Mouse (Mus musculus) forebrain, postnatal 0 days (tissue): Measurements from ENCODE around the gene Sox6. TPM values are rescaled to one million over a fixed set of nuclear protein-coding genes. Genes with fewer than 3 reads are reported as not detected.

Experiments used
- ATAC-seq: fragments of 200-750 bp; cut with Nextera tagmentation; 2 replicates; pipeline ENCODE4 v1.8.0; 2017; ENCODE audit warnings: mild to moderate bottlenecking, moderate library complexity
- DNase-seq: peaks from one replicate; pipeline ENCODE4 v3.0.0-alpha.2; 2015
- H3K27ac ChIP-seq: fragments of 300-500 bp; sonication (generic); 2 replicates; pipeline ENCODE4 v1.5.1; 2014; ENCODE audit warnings: low read depth, mild to moderate bottlenecking, antibody characterized with exemption, low read length, moderate library complexity, mixed read lengths
- H3K27me3 ChIP-seq: fragments of 300-500 bp; sonication (generic); 2 replicates; pipeline ENCODE4 v1.6.1; 2014; ENCODE audit warnings: mild to moderate bottlenecking, low read length, mixed read lengths; ENCODE audit not compliant: insufficient read depth
- H3K36me3 ChIP-seq: fragments of 300-500 bp; sonication (generic); 2 replicates; pipeline ENCODE4 v1.6.1; 2014; ENCODE audit warnings: mild to moderate bottlenecking, moderate library complexity; ENCODE audit not compliant: insufficient read depth
- H3K4me1 ChIP-seq: fragments of 300-500 bp; sonication (generic); 2 replicates; pipeline ENCODE4 v1.6.1; 2014; ENCODE audit warnings: antibody characterized with exemption; ENCODE audit not compliant: insufficient read depth
- H3K4me2 ChIP-seq: fragments of 300-500 bp; sonication (generic); 2 replicates; pipeline ENCODE4 v1.6.1; 2014; ENCODE audit warnings: low read depth, mild to moderate bottlenecking, moderate library complexity
- H3K4me3 ChIP-seq: fragments of 300-500 bp; sonication (generic); 2 replicates; pipeline ENCODE4 v1.5.1; 2014; ENCODE audit warnings: low read depth, low read length, mixed read lengths
- H3K9ac ChIP-seq: fragments of 300-500 bp; sonication (generic); 2 replicates; pipeline ENCODE4 v1.6.1; 2014; ENCODE audit warnings: mild to moderate bottlenecking
- H3K9me3 ChIP-seq: fragments of 300-500 bp; sonication (generic); 2 replicates; pipeline ENCODE4 v1.6.1; 2016; ENCODE audit warnings: low read length
- CTCF ChIP-seq: sonication (generic); IDR thresholded peaks from 2 replicates; pipeline ENCODE4 v1.5.1; 2016; ENCODE audit warnings: antibody characterized with exemption, control low read depth, low read depth
- WGBS: fragments of 180-500 bp; shearing (Covaris S2); extraction: QIAGEN DNeasy Blood & Tissue Kit; methylation state at CpG from one replicate; pipeline ENCODE4 v1.1.7; 2014; 5-methylcytosine and 5-hydroxymethylcytosine counted together
- polyA plus RNA-seq: library from polyadenylated mRNA; unstranded; fragments of >200 nt; fragmentation: Nextera tagmentation; extraction: Ambion mirVana; gene quantifications from 2 replicates; pipeline ENCODE4 v1.2.1, GENCODE M21; 2015
- total RNA-seq: library from RNA; depleted of rRNA; stranded (reverse); fragments of >200 nt; gene quantifications from 2 replicates; pipeline ENCODE4 v1.2.3, GENCODE M21; 2014

The Sox6 gene
- total and polyA plus RNA-seq, 2 experiments from 2014 or later: 46.2 to 64.7 TPM

DNA sequence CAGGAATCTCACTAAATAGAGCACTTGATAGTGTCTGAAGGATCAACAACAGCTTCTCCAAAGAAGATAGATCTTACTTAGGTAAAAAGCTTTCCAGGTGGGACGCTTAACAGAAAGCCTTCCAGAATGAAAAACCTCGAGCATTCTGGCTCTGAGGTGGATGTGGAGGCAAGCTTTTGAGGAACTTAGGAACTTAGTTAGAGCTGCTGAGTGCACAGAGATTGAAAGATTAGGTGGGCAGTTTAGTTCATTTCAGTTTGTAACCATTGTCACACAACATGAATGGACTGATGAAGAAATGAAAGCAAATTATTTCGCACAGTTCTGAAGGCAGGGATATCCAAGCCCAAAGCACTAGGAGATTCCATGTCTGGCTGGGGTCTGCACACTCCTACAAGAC lies 481.9 kb downstream of the Sox6 start:
- DNase-seq (no peak), ATAC-seq (no peak)
- no peak overlapping the region for H3K4me2 ChIP-seq
- no peak overlapping the region for H3K4me3 ChIP-seq
- H3K36me3 ChIP-seq: no peaks in the 10 kb centered on the region
- H3K27me3 ChIP-seq: no peaks in the 10 kb centered on the region
- no peak overlapping the region for H3K27ac ChIP-seq
- 85% methylated on average over 3 of the region's 3 CpGs for WGBS
- no peaks in the 10 kb centered on the region for H3K4me1 ChIP-seq
- H3K9me3 ChIP-seq: no peaks in the 10 kb centered on the region
- no peak overlapping the region for H3K9ac ChIP-seq
- no peak for TF ChIP-seq CTCF

DNA sequence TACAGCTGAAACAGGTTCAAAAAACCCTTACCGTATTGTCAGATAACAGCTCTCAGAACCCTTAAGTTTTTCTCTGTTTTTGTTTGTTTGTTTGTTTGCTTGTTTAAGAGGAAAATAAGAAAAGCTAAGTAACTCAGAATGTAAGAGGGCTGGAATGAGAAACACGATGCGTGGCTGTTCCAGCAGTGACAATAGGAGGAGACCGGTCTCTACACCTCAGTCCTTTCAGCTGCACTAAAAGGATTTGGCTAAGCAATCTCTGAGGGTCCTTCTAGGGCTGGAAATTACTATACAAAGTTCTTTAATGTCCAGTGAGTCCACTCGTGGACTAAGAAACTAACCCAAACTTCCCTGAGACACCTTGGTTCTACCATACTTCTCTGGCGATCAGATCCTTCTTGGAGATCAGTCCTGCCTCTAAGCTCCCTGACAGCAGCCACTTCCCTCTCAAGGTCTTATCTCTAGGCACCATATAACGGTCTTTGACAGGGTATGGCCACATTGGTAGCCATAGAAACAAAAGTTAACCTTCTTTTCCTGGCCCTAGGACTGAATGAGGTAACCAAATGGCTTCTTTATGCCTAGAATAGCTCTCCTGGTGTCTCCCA lies 488.3 kb downstream of the Sox6 start:
- Histone ChIP-seq H3K4me2 (no peak overlapping the region), H3K27me3 (no peaks in the 10 kb centered on the region), H3K27ac (no peak overlapping the region), H3K4me1 (no peaks in the 10 kb centered on the region), H3K36me3 (no peaks in the 10 kb centered on the region), H3K9ac (no peak overlapping the region), H3K4me3 (no peak overlapping the region), H3K9me3 (no peaks in the 10 kb centered on the region)
- WGBS: 76% methylated on average over 7 of the region's 7 CpGs
- no peak for TF ChIP-seq CTCF
- DNase-seq (no peak), ATAC-seq (no peak)

GRCm38 (mm10) chr7:115549670-115550069 lies 488.9 kb downstream of the Sox6 start:
- no peak for TF ChIP-seq CTCF
- DNase-seq: no peak
- H3K4me3 ChIP-seq: no peak overlapping the region
- H3K4me1 ChIP-seq: no peaks in the 10 kb centered on the region
- H3K27ac ChIP-seq: no peak overlapping the region
- H3K27me3 ChIP-seq: no peaks in the 10 kb centered on the region
- H3K9me3 ChIP-seq: no peaks in the 10 kb centered on the region
- ATAC-seq: no peak
- 80% methylated on average over 4 of the region's 4 CpGs for WGBS
- no peak overlapping the region for H3K4me2 ChIP-seq
- no peak overlapping the region for H3K9ac ChIP-seq
- no peaks in the 10 kb centered on the region for H3K36me3 ChIP-seq

GRCm38 (mm10) chr7:115545585-115546374 lies 492.8 kb downstream of the Sox6 start:
- 87% methylated on average over 4 of the region's 4 CpGs for WGBS
- no peaks in the 10 kb centered on the region for H3K36me3 ChIP-seq
- H3K4me2 ChIP-seq: no peak overlapping the region
- no peak overlapping the region for H3K27ac ChIP-seq
- H3K4me3 ChIP-seq: no peak overlapping the region
- no peak for TF ChIP-seq CTCF
- H3K27me3 ChIP-seq: no peaks in the 10 kb centered on the region
- H3K4me1 ChIP-seq: no peaks in the 10 kb centered on the region
- ATAC-seq (no peak), DNase-seq (no peak)
- H3K9ac ChIP-seq: no peak overlapping the region
- H3K9me3 ChIP-seq: no peaks in the 10 kb centered on the region

DNA sequence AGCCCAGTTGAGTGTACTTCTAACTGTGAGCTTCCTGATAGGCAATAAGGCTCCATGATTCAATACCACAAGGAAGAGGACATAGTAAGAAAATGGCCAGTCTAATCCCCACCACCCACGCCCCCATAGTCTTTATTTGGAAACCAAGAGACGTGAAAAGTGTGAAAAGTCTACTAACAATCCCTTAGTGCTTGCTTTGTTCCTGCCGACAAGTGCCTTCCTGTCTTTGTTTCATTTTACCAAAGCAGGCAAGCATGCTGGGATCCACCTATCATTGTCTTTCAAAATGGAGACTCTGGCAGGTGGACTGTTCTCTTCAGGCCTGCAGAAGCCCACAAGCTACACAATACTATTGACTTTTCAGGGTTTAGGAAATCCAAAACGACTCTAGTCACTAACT lies 495.0 kb downstream of the Sox6 start:
- H3K4me1 ChIP-seq: no peaks in the 10 kb centered on the region
- DNase-seq (no peak), ATAC-seq (no peak)
- no peak overlapping the region for H3K27ac ChIP-seq
- no peak overlapping the region for H3K9ac ChIP-seq
- H3K4me3 ChIP-seq: no peak overlapping the region
- TF ChIP-seq CTCF: no peak
- H3K27me3 ChIP-seq: no peaks in the 10 kb centered on the region
- WGBS: 61% methylated on average over 4 of the region's 4 CpGs
- no peaks in the 10 kb centered on the region for H3K36me3 ChIP-seq
- H3K4me2 ChIP-seq: no peak overlapping the region
- no peaks in the 10 kb centered on the region for H3K9me3 ChIP-seq

GRCm38 (mm10) chr7:115540261-115540660 lies 498.3 kb downstream of the Sox6 start:
- Histone ChIP-seq H3K9me3 (no peaks in the 10 kb centered on the region), H3K27me3 (no peaks in the 10 kb centered on the region; the same call in 1 of the 2 replicates), H3K4me2 (no peak overlapping the region), H3K4me3 (no peak overlapping the region), H3K36me3 (no peaks in the 10 kb centered on the region), H3K4me1 (no peaks in the 10 kb centered on the region), H3K9ac (no peak overlapping the region), H3K27ac (no peak overlapping the region)
- 50% methylated on average over 2 of the region's 2 CpGs for WGBS
- no peak for TF ChIP-seq CTCF
- DNase-seq (no peak), ATAC-seq (no peak)

- no peaks in the 10 kb centered on the region for H3K36me3 ChIP-seq
- no peak overlapping the region for H3K9ac ChIP-seq
- H3K27me3 ChIP-seq: no peaks in the 10 kb centered on the region; the same call in 1 of the 2 replicates
- H3K4me3 ChIP-seq: no peak overlapping the region
- DNase-seq (no peak), ATAC-seq (no peak)
- H3K9me3 ChIP-seq: no peaks in the 10 kb centered on the region
- no peak overlapping the region for H3K27ac ChIP-seq
- no peak overlapping the region for H3K4me2 ChIP-seq
- no peaks in the 10 kb centered on the region for H3K4me1 ChIP-seq
- TF ChIP-seq CTCF: no peak
- 88% methylated on average over 9 of the region's 9 CpGs for WGBS
Observed at GRCm38 (mm10) chr7:115539003-115539402, 499.6 kb downstream of the Sox6 start.
